In the genomic region with DNA sequence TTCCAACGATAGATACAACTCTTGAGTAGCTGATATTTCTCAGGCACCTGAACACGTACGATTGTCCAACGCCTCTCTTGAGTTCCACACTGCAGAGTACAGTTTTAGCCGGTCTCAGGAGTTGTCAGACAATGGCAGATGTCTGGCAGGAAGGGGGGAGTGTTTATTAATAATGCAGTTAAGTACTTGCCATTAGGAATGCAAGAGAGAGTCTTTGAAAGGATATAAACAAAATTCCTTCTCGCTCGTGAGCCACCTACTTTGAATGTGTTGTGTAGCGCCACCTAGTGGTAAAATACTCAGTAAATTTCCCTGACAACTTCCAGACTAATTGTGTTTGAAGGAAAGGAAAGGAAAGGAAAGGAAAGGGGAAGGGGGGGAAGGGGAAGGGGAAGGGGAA, we compare ENCODE assay signal across 8 mouse cellular contexts. TPM values are rescaled to one million over a fixed set of nuclear protein-coding genes. Genes with fewer than 3 reads are reported as not detected.
DNase-seq lines count a peak whose midpoint lies in the region; ATAC-seq and TF ChIP-seq lines count a peak whose summit lies in the region.

No protein-coding gene starts in this region.

- no peak overlapping the region for H3K4me3 ChIP-seq in testis, adult 2 months (ENCODE audit: control insufficient read depth, low read depth, low read length)
- peak overlapping the region in 1 of 2 experiments; percentile 14; a peak in 1 of 4 replicates for H3K4me3 ChIP-seq in heart, embryonic 14.5 days (ENCODE audit: control insufficient read depth in 1 of 2, insufficient read depth in 1 of 2, low read depth in 1 of 2, low read length in 2 of 2)
- no peak overlapping the region for H3K4me3 ChIP-seq in midbrain, embryonic 14.5 days (replicated peaks; ENCODE audit: low read depth, low read length)

- H3K9ac ChIP-seq in heart, embryonic 14.5 days (ENCODE audit: low read length): no peak overlapping the region
- no peak overlapping the region for H3K9ac ChIP-seq in midbrain, embryonic 14.5 days (replicated peaks; ENCODE audit: low read length)

- no peaks in the 10 kb centered on the region for H3K4me1 ChIP-seq in testis, adult 2 months (ENCODE audit: control insufficient read depth, insufficient read depth, low read length)
- H3K4me1 ChIP-seq in heart, embryonic 14.5 days (ENCODE audit: control insufficient read depth in 2 of 2, insufficient read depth in 2 of 2, low read length in 2 of 2): peaks cover 0 to 2% of the 10 kb centered on the region in 2 experiments; a peak in 1 of 4 replicates
- H3K4me1 ChIP-seq in midbrain, embryonic 14.5 days (ENCODE audit: control insufficient read depth, insufficient read depth, low read length): no peaks in the 10 kb centered on the region

- H3K27me3 ChIP-seq in testis, adult 2 months (ENCODE audit: control insufficient read depth, insufficient read depth, low read length): no peaks in the 10 kb centered on the region
- H3K27me3 ChIP-seq in heart, embryonic 14.5 days (ENCODE audit: control insufficient read depth, insufficient read depth, low read length): peaks cover 51% of the 10 kb centered on the region
- no peaks in the 10 kb centered on the region for H3K27me3 ChIP-seq in midbrain, embryonic 14.5 days (ENCODE audit: control insufficient read depth, insufficient read depth, low read length)

- TF ChIP-seq CTCF in testis, adult 2 months (IDR thresholded peaks at IDR 0.05; ENCODE audit: control insufficient read depth, insufficient read depth, insufficient replicate concordance, low read depth, low read length): peak; percentile 18; the same call in 1 of the 2 replicates

- TF ChIP-seq POLR2A in testis, adult 2 months (IDR thresholded peaks at IDR 0.05; ENCODE audit: control insufficient read depth, low read depth, low read length): no peak

- no peak overlapping the region for H3K27ac ChIP-seq in testis, adult 2 months (ENCODE audit: control insufficient read depth, insufficient read depth, low read depth, low read length)
- H3K27ac ChIP-seq in heart, embryonic 14.5 days (replicated peaks in 1 of 2; ENCODE audit: control insufficient read depth in 1 of 2, insufficient read depth in 1 of 2, low read depth in 2 of 2, low read length in 2 of 2): no peak overlapping the region
- no peak overlapping the region for H3K27ac ChIP-seq in midbrain, embryonic 14.5 days (replicated peaks; ENCODE audit: low read depth, low read length)

- no peaks in the 10 kb centered on the region for H3K9me3 ChIP-seq in heart, embryonic 14.5 days (ENCODE audit: control insufficient read depth, low read length)
- no peaks in the 10 kb centered on the region for H3K9me3 ChIP-seq in midbrain, embryonic 14.5 days (ENCODE audit: control insufficient read depth, low read length)

- ATAC-seq in heart, embryonic 14.5 days (ENCODE audit: insufficient number of reproducible peaks, insufficient read depth, low FRiP score, low read depth): no peak
- ATAC-seq in midbrain, embryonic 14.5 days (ENCODE audit: low FRiP score, low TSS enrichment): no peak

- peak; percentile 25 for DNase-seq in adrenal gland, postnatal 10 days
- DNase-seq in adrenal gland, adult 8-10 months: no peak
- DNase-seq in testis, postnatal 14 days (ENCODE audit: low spot score): no peak
- DNase-seq in kidney, postnatal 36 days: peak; percentile 43 to 68
- peak; percentile 94 for DNase-seq in midbrain, embryonic 14.5 days
- DNase-seq in testis, postnatal 10 days (ENCODE audit: low spot score): no peak

- WGBS in heart, embryonic 14.5 days: 27% methylated on average over 8 of the region's 8 CpGs
- 30% methylated on average over 8 of the region's 8 CpGs for WGBS in midbrain, embryonic 14.5 days

- H3K4me2 ChIP-seq in heart, embryonic 14.5 days (ENCODE audit: low read length): peak overlapping the region; percentile 55
- H3K4me2 ChIP-seq in midbrain, embryonic 14.5 days (ENCODE audit: low read length): peak overlapping the region; percentile 29; the same call in 1 of the 2 replicates

- no peaks in the 10 kb centered on the region for H3K36me3 ChIP-seq in testis, adult 2 months (ENCODE audit: control insufficient read depth, insufficient read depth, low read length)
- H3K36me3 ChIP-seq in heart, embryonic 14.5 days (ENCODE audit: control insufficient read depth, insufficient read depth, low read length): no peaks in the 10 kb centered on the region
- no peaks in the 10 kb centered on the region for H3K36me3 ChIP-seq in midbrain, embryonic 14.5 days (ENCODE audit: control insufficient read depth, insufficient read depth, low read length)

RNA-seq across cellular contexts. Expression of a gene that starts 5.7 kb away (rescaled TPM):
- not detected for total RNA-seq in adrenal gland, postnatal 10 days (2021)
- not detected for total RNA-seq in adrenal gland, adult 8-10 months (2022)
- 0.08 TPM in 1 of 2 replicates, not detected in the other for polyA plus RNA-seq in testis, adult 2 months (2012; rRNA removed)
- polyA plus RNA-seq in heart, embryonic 14.5 days (2014; fragmentation: Nextera tagmentation; extraction: Ambion mirVana): 0.39 and 0.54 TPM in 2 replicates
- polyA plus RNA-seq in midbrain, embryonic 14.5 days (2014; fragmentation: Nextera tagmentation; extraction: Ambion mirVana): 1.8 and 2.3 TPM in 2 replicates

RNA-seq across cellular contexts. Expression of a gene that starts 7.0 kb away (rescaled TPM):
- total RNA-seq in adrenal gland, postnatal 10 days (2021): under 1 TPM; 0.55 to 0.84 TPM
- total RNA-seq in adrenal gland, adult 8-10 months (2022): under 1 TPM; 0.24 to 0.32 (median 0.25) TPM
- polyA plus RNA-seq in testis, adult 2 months (2012; rRNA removed): 0.10 and 0.25 TPM in 2 replicates
- 0.61 and 0.88 TPM in 2 replicates for polyA plus RNA-seq in heart, embryonic 14.5 days (2014; fragmentation: Nextera tagmentation; extraction: Ambion mirVana)
- polyA plus RNA-seq in midbrain, embryonic 14.5 days (2014; fragmentation: Nextera tagmentation; extraction: Ambion mirVana): 2.6 and 2.7 TPM in 2 replicates

Comparison
In these comparisons a context has a peak if more than half of its experiments do, and no peak if none do; other contexts are left out.
1. DNase-seq: peak in adrenal gland, postnatal 10 days (single experiment), kidney, postnatal 36 days (2 of 2) and midbrain, embryonic 14.5 days (single experiment); none in adrenal gland, adult 8-10 months (single experiment), testis, postnatal 14 days (single experiment) and testis, postnatal 10 days (single experiment).